Mouse (Mus musculus): ENCODE data around the gene Ssh1.

- no peak for TF ChIP-seq SMC3 (IDR thresholded peaks at IDR 0.05; ENCODE audit: low read depth, low read length)
- no peak for TF ChIP-seq MAX (IDR thresholded peaks at IDR 0.05; ENCODE audit: low read length)
Observed at GRCm38 (mm10) chr5:113930648-113931609, 62.8 kb downstream of the Ssh1 start.

Data from CH12.LX (cell line).